Mouse (Mus musculus): Measurements from ENCODE around the gene Vwa7.

The Vwa7 gene

DNA sequence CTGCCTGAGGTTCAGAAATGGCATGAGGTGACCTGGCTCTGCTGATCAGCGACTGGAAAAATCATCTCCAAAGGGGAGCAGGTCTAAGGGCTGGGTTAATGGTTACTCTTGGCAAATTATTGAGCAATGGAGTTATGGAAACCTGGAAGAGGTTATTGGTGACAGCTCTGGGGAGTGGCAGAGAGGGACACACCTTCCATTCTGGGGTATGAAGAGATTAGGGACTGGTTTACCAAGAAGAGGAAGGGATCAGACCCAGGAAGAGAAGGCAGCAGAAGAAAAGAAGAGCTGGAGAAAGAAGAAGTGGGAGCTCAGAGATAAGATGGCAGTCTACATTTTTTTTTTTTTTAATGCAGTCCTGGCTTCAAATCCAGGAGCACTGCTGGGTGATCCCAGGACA, 31.3 kb downstream of the Vwa7 start:
- DNase-seq, result peak; percentile 56

GRCm38 (mm10) chr17:35048149-35048931, 32.0 kb downstream of the Vwa7 start:
- DNase-seq, result peak; percentile 51

GRCm38 (mm10) chr17:35048932-35049440, 32.6 kb downstream of the Vwa7 start:
- DNase-seq, result no peak

DNA sequence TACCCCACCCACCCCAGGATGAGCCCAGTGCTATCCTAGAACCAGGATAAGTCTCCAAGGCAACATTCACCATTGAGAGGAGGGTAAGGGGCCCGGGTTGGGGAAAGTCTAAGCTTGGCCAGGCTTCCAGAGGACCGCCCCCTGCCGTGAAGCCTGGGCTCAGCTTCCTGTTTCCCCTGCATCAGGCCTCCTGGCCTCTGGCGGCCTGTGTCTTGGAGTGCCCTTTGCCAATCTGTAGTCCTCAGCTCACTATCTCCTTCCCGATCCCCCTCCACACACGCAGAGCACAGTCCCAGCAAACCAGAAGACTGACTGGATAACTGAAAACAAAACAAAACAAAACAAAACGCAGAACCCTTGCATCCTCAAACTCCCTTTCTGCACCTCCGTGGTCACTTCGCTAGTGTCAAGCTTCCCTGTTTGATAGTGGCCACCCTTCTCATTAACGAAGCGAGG, 33.2 kb downstream of the Vwa7 start, which contains the start of gene Clic1:
Clic1 (plus strand) TSS at position 406 of the 456 bp plus-strand sequence.
- peak; percentile 74 for DNase-seq

DNA sequence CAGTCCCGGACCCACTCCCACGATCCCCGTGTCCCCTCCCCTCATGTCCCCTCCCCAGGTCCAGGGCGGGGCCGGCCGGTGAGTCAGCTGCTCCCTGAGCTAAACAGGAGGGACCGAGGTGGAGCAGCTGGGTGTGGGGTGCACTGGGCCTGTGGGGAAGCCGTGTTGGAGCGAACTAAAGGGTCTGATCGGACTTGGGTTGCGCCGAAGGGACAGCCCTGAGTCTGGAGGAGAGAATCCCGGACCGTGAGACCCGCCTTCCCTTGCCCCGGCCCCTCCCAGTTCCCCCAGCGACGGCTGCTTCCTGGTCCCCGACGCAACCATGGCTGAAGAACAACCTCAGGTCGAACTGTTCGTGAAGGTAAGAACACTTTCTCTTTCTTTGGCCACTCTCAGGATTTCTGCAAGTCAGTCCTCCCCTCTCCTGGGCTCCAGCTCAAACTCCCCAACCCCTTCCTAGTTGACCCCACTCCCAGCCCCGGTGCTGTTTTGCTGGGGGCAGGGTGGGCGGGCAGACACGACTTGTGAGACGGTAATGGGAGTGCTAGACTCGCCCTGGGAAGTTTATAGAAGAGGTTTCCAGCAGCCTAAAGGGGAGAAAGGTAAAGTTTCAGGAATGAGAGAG, 33.9 kb downstream of the Vwa7 start:
- peak; percentile 90 for DNase-seq

GRCm38 (mm10) chr17:35051156-35052086, 35.0 kb downstream of the Vwa7 start:
- DNase-seq, result peak; percentile 93

DNA sequence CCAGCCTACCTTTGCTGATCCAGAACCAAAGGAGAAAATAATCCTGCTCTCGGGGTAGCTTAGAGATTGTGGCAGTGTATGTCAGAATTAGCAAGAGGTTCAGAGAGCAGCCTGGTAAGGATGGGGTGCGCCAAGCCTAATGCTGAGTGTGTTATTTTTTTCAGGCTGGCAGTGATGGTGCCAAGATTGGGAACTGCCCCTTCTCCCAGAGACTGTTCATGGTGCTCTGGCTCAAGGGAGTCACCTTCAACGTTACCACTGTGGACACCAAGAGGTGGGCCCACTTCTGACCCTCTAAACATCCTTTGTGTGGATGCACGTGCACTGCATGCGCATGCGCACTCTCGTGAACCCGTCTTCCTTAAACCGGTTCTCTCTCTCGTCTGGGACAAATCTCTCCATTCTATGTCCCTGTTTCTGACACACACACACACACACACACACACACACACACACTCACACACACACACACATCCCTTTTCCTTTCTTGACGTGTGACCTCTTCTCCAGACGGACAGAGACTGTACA, 36.0 kb downstream of the Vwa7 start:
- DNase-seq, result no peak

- DNase-seq, result peak; percentile 59
Measured at GRCm38 (mm10) chr17:35055691-35056495, 39.5 kb downstream of the Vwa7 start.

- DNase-seq, result no peak
Measured at GRCm38 (mm10) chr17:35057090-35057489, 40.7 kb downstream of the Vwa7 start.

DNA sequence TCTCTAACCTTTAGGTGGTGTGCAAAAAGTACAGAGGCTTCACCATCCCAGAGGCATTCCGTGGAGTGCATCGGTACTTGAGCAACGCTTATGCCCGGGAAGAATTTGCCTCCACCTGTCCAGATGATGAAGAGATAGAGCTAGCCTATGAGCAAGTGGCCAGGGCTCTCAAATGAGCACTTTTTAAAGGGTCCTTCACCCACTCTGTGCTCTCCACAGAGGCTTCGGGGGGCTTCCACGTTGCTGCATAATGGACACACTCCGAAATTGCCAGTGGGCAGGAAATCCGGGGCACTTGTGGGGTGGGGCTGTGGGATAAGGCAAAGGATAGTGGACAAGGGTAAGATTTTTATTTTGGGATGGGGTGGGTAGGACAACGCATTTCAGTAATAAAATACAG, 41.9 kb downstream of the Vwa7 start:
- DNase-seq, result no peak

- peak; percentile 96 for DNase-seq
Measured at GRCm38 (mm10) chr17:35058911-35059892, 42.8 kb downstream of the Vwa7 start, which contains the start of gene Ddah2. Ddah2 (plus strand) TSS chr17:35059035.

- DNase-seq, result no peak
Measured at GRCm38 (mm10) chr17:35060071-35060470, 43.7 kb downstream of the Vwa7 start.

- DNase-seq, result peak; percentile 65
Measured at GRCm38 (mm10) chr17:35060737-35061297, 44.4 kb downstream of the Vwa7 start.

DNA sequence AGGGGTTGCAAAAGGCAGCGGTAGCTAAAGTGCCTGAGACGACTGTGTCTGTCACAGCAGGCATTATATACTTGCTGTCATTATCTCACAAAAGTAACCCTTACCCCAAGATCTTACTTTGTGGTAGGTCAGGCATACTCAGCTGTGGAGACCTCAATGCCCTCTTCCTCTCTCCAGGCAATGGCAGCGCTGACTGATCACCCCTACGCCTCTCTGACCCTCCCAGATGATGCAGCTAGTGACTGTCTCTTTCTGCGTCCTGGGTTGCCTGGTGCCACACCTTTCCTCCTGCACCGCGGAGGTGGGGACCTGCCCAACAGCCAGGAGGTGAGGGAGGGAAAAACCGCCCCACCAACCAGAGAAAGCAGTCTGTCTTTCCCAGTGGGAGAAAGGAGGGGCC, 44.9 kb downstream of the Vwa7 start:
- no peak for DNase-seq

DNA sequence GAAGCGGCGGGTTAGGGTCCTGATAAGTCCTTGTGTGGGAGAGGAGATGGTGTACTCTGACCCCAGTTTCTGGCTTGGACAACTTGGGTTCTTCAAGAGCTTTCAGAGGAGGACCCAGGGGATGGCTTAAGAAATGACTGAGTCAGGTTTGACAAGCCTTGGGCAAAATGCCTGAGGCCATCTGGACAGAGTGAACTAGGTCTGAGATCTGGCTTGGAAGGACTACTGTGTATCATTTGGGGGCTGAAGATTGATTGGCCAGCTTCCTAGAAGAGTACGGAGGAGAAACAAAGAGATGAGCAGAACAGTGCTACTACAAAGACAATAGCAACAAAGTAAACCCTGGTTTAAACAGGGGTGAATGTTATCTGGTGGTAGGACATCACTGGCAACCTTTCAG, 47.1 kb downstream of the Vwa7 start:
- no peak for DNase-seq

- no peak for DNase-seq
Measured at GRCm38 (mm10) chr17:35064378-35064877, 48.0 kb downstream of the Vwa7 start.

DNA sequence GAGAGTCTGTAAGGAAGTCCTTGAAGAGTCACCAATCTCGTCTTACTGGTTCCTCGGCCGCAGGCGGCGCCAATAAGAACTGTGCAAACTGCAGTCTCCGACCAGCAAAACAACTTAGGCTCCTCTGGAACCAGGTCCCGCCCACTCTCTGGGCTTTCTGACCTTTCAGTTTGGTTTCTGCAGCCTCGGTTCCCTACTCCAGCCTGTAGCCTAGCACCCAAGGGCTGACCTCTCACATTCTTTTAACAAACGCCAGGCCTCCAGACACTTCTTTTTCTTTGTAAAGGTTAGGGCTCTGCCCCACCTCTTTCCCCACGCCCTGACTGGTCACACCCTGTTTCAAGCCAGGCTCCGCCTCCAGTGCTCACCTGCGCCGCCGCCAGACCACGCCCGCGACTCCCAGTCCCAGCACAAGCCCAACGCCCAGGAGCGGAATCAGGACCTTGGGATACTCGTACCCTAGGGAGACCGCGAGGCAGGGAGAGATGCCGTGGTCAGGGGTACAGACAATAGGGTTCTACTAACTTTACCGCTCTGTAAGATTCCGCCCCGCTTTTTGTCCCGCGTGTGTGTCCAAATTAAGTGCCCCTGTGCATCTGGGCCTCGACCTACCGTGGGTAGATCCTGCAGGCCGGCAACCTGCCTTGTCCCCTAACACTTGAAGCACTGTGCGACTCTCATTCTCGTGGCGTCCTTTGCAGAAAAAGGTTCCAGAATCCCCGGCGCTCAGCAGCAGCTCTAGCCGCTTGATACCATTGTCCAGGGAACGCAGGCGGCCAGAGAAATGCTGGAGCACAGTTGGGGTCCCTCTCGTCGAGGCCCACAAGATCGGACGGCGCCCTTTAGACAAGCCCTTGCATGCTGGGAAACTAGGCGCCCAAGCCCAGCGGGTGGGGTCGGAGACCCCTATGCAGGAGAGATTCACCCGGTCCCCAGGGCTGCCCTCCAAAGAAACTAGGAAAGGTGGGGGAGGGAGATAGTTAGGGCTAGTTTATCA, 48.9 kb downstream of the Vwa7 start, which contains the start of gene Ly6g6c:
Ly6g6c (plus strand) TSS at position 438 of the 997 bp plus-strand sequence.
- DNase-seq, result peak; percentile 92

- no peak for DNase-seq
Measured at GRCm38 (mm10) chr17:35066084-35066483, 49.7 kb downstream of the Vwa7 start, which contains the start of gene Mpig6b. Mpig6b (minus strand) TSS chr17:35066184.
